Mouse (Mus musculus): ENCODE results near the gene Slc26a5. TPM values are rescaled to one million over a fixed set of nuclear protein-coding genes. Genes with fewer than 3 reads are reported as not detected.

The Slc26a5 gene
- polyA plus RNA-seq, 1 experiment from 2014 or later, result not detected

GRCm38 (mm10) chr5:21792166-21792565, 73.2 kb downstream of the Slc26a5 start:
- peaks cover 11% of the 10 kb centered on the region for H3K4me1 ChIP-seq
- H3K36me3 ChIP-seq, result peaks cover 43% of the 10 kb centered on the region
- H3K27me3 ChIP-seq (ENCODE audit: insufficient read depth, poor library complexity, severe bottlenecking), result no peaks in the 10 kb centered on the region
- DNase-seq (ENCODE audit: low spot score), result no peak
- H3K27ac ChIP-seq, result no peak overlapping the region
- no peaks in the 10 kb centered on the region for H3K9me3 ChIP-seq
- H3K4me3 ChIP-seq, result no peak overlapping the region

DNA sequence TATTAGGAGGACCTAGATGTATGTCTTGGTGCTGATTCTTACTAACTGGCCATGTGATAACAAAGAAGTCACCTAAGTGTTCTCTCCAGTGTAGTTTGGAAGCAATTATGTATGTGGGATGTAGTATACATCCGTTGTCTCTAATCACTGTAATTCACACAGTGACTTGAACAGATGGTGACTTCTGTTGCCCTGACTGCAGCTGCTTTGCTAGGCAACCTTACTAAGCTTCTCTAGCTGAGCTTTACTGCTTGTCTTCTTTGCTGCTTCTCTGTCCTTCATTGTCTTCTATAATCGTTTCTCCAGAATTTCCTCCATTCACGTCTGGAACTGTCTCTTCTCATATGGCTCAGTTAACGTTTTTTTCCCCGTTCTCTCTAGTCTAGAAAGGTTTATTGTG, 76.3 kb downstream of the Slc26a5 start:
- H3K36me3 ChIP-seq, result peaks cover 26% of the 10 kb centered on the region
- H3K27me3 ChIP-seq (ENCODE audit: insufficient read depth, poor library complexity, severe bottlenecking), result no peaks in the 10 kb centered on the region
- no peak for DNase-seq (ENCODE audit: low spot score)
- H3K9me3 ChIP-seq, result no peaks in the 10 kb centered on the region
- H3K4me3 ChIP-seq, result no peak overlapping the region
- WGBS, result 77% methylated on average over 5 of the region's 5 CpGs
- H3K4me1 ChIP-seq, result peaks cover 19% of the 10 kb centered on the region
- no peak overlapping the region for H3K27ac ChIP-seq

GRCm38 (mm10) chr5:21787186-21788105, 78.0 kb downstream of the Slc26a5 start:
- Histone ChIP-seq H3K27me3 (ENCODE audit: insufficient read depth, poor library complexity, severe bottlenecking) (no peaks in the 10 kb centered on the region), H3K36me3 (peaks cover 30% of the 10 kb centered on the region), H3K4me3 (peak overlapping the region; percentile 94), H3K27ac (peak overlapping the region; percentile 97), H3K4me1 (peaks cover 19% of the 10 kb centered on the region), H3K9me3 (no peaks in the 10 kb centered on the region)
- WGBS, result 34% methylated on average over 11 of the region's 11 CpGs
- no peak for DNase-seq (ENCODE audit: low spot score)

DNA sequence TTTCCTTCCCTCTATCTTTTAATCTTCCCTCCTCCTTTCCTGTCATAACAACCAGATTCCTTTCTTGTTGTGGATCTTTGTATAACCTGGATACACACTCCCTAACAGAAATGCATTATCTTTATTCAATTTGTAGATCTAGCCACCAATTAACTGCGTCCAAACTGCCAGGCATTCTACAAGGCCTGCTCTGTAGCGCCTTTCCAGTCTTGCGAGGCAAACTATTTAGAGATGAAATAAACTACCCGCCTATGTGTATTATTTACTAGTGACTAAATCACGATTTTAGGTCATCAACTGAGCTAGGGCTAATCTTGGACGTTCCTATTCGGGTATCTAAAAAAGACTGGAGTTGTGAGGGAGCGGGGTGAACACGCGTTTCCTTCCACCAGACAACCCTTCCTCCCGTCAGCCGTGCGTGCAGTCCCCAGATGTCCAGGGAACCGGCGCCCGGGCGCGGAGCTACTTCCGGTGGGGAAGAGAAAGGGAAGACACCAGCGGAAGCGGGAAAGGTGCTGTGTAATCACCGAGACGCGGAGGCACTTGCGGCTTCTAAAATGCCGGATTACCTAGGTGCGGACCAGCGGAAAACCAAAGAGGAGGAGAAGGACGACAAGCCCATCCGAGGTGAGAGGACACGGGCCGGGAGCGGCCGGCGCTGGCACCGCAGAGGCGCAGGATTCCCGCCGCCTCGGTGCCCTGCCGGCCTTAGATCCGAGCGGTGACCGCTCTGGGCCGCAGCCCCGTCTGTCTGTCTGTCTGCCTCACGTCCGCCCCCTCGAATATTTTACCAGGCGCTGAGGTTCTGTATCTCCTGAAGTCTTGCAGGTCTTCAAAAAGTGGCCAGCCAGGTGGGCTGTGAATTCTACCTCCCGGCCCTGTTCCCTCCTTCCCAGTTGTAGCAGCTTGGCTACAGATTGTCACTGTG, 78.9 kb downstream of the Slc26a5 start:
- Histone ChIP-seq H3K4me3 (peak overlapping the region; percentile 94), H3K36me3 (peaks cover 31% of the 10 kb centered on the region), H3K4me1 (peaks cover 19% of the 10 kb centered on the region), H3K9me3 (no peaks in the 10 kb centered on the region), H3K27me3 (ENCODE audit: insufficient read depth, poor library complexity, severe bottlenecking) (no peaks in the 10 kb centered on the region), H3K27ac (peak overlapping the region; percentile 97)
- DNase-seq (ENCODE audit: low spot score), result peak; percentile 95
- 2% methylated on average over 51 of the region's 51 CpGs for WGBS

GRCm38 (mm10) chr5:21785776-21786175, 79.6 kb downstream of the Slc26a5 start:
- peak overlapping the region; percentile 94 for H3K4me3 ChIP-seq
- H3K27me3 ChIP-seq (ENCODE audit: insufficient read depth, poor library complexity, severe bottlenecking), result no peaks in the 10 kb centered on the region
- peaks cover 19% of the 10 kb centered on the region for H3K4me1 ChIP-seq
- peak overlapping the region; percentile 97; the same call in 1 of the 2 replicates for H3K27ac ChIP-seq
- H3K36me3 ChIP-seq, result peaks cover 34% of the 10 kb centered on the region
- no peaks in the 10 kb centered on the region for H3K9me3 ChIP-seq
- WGBS, result 79% methylated on average over 7 of the region's 7 CpGs
- no peak for DNase-seq (ENCODE audit: low spot score)

DNA sequence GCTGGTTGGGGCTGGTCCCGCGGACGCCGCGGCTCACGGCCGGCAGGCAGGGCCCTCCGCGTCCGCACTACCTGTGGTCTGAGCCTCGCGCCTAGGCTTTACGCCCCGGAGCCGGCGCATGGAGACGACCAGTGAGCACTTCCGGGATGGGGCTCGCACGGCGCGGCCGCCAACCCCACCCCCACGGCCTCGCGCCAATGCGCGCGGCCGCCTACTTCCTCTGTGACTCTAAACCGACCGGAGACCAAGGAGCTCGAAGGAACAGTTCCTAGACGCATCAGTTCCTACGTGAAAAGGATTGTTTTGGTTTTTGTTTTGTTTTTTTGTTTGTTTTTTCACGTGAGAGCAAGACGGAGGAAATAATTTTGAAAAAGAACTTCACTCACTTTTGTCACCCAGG, 80.4 kb downstream of the Slc26a5 start, which contains the start of the genes Dnajc2 and Psmc2:
Gene Dnajc2 (minus strand): TSS at position 199 of the 400 bp plus-strand sequence.
Gene Psmc2 (plus strand): TSS at position 231 of the 400 bp plus-strand sequence.
- Histone ChIP-seq H3K27me3 (ENCODE audit: insufficient read depth, poor library complexity, severe bottlenecking) (no peaks in the 10 kb centered on the region), H3K36me3 (peaks cover 42% of the 10 kb centered on the region), H3K27ac (peak within 1 kb of the TSS; percentile 97), H3K9me3 (no peaks in the 10 kb centered on the region), H3K4me3 (peak within 1 kb of the TSS; percentile 95), H3K4me1 (peaks cover 19% of the 10 kb centered on the region)
- DNase-seq (ENCODE audit: low spot score), result peak; percentile 95
- under 1% methylated on average over 37 of the region's 37 CpGs for WGBS

DNA sequence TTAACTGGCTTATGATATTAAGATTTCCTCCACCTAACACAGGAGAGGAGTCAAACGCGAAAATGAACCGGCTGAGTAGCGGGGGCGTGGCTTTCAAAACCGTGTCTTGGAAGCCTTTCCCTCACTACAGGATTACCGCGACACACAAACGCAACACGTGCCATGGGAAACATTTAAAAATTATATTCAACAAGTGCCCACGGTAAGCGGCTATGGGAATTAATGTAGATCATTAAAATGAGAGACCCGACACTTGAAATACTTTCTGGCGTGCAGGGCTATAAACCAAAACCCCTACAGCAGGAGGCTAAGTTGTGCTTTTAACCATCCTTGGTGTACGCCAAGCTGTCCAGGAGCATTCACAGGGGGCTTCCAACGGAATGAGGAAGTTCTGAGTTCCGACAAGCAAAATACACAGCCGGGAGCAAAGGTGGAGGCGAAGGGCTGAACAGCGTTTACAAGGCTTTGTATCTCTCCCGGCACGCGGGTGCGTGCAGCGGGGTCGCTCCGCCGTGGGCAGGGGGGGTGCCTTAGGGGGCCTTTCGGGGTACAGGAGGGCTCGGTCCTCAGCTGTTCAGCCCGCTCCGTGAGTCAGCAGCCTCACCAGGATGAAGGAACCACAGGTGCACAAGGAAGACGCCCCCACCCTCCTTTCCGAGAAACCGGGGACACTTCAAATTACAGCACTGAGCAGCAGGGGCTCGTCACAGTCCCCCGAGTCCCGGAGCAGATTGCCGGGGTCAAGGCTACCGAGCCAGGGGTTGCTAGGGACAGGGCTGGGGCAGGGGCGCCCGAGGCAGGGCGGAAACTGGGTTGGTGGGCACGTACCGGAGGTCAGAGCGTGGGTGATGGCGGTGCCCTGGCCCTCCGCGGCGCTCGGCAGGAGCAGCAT, 81.0 kb downstream of the Slc26a5 start:
- H3K4me1 ChIP-seq, result peaks cover 19% of the 10 kb centered on the region
- no peaks in the 10 kb centered on the region for H3K27me3 ChIP-seq (ENCODE audit: insufficient read depth, poor library complexity, severe bottlenecking)
- peak overlapping the region; percentile 93 for H3K27ac ChIP-seq
- DNase-seq (ENCODE audit: low spot score), result peak; percentile 78
- H3K4me3 ChIP-seq, result peak overlapping the region; percentile 95
- under 1% methylated on average over 51 of the region's 51 CpGs for WGBS
- H3K9me3 ChIP-seq, result no peaks in the 10 kb centered on the region
- H3K36me3 ChIP-seq, result peaks cover 45% of the 10 kb centered on the region

GRCm38 (mm10) chr5:21776491-21776890, 88.9 kb downstream of the Slc26a5 start:
- H3K4me3 ChIP-seq, result no peak overlapping the region
- no peaks in the 10 kb centered on the region for H3K9me3 ChIP-seq
- no peaks in the 10 kb centered on the region for H3K27me3 ChIP-seq (ENCODE audit: insufficient read depth, poor library complexity, severe bottlenecking)
- peaks cover 76% of the 10 kb centered on the region for H3K36me3 ChIP-seq
- DNase-seq (ENCODE audit: low spot score), result no peak
- 94% methylated on average over 6 of the region's 6 CpGs for WGBS
- no peak overlapping the region for H3K27ac ChIP-seq
- no peaks in the 10 kb centered on the region for H3K4me1 ChIP-seq

- H3K27ac ChIP-seq, result no peak overlapping the region
- H3K36me3 ChIP-seq, result peaks cover 78% of the 10 kb centered on the region
- 94% methylated on average over 6 of the region's 6 CpGs for WGBS
- no peak for DNase-seq (ENCODE audit: low spot score)
- H3K9me3 ChIP-seq, result no peaks in the 10 kb centered on the region
- no peaks in the 10 kb centered on the region for H3K27me3 ChIP-seq (ENCODE audit: insufficient read depth, poor library complexity, severe bottlenecking)
- H3K4me1 ChIP-seq, result no peaks in the 10 kb centered on the region
- no peak overlapping the region for H3K4me3 ChIP-seq
Measured at GRCm38 (mm10) chr5:21769841-21770240, 95.6 kb downstream of the Slc26a5 start.

DNA sequence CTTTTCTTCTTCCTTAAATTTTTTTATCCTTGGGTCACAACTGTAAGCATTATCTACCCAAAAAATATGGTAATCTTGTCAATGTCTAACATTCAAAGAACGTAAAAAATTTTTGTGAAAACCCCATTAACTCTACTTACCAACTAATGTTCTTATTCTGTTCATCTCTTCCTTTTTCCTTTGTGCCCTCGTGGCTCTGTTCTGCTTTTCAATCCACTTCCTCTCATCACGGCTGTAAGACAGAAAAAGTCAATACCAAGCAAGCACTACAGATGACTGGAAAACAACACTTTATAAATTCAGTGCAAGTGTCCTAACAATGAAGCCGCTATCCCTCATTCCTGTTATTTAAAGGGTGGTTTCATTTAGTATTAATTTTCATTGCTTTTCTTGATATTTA, 96.9 kb downstream of the Slc26a5 start:
- Histone ChIP-seq H3K27ac (no peak overlapping the region), H3K36me3 (peaks cover 79% of the 10 kb centered on the region), H3K4me1 (no peaks in the 10 kb centered on the region), H3K9me3 (no peaks in the 10 kb centered on the region), H3K27me3 (ENCODE audit: insufficient read depth, poor library complexity, severe bottlenecking) (no peaks in the 10 kb centered on the region), H3K4me3 (no peak overlapping the region)
- WGBS, result 91% methylated on average over 4 of the region's 4 CpGs
- DNase-seq (ENCODE audit: low spot score), result no peak
